In genomic region chr13:55962254-55962866, GRCm38 (mm10) we compare ENCODE assay signal across 9 mouse cellular contexts.
DNase-seq lines count a peak whose midpoint lies in the region; ATAC-seq and TF ChIP-seq lines count a peak whose summit lies in the region.
"Had no signal": no experiment of that assay in that cellular context is flagged by ENCODE, and none has a peak within 500 bp of the region (broad histone marks: within the 10 kb centered on the region; RNA-seq: fewer than 3 reads in every experiment).

No protein-coding gene starts in this region.

- intact Hi-C loops in left cerebral cortex, postnatal 14 days (cut with DNase I) = loop anchor here (2.0 kb wide), 1 partner anchor 136 kb away; no protein-coding TSS in a partner anchor

- peak; percentile 41; the same call in 1 of the 2 replicates for ATAC-seq in kidney, embryonic 14.5 days (ENCODE audit: low FRiP score, low TSS enrichment)
- no peak for ATAC-seq in hindbrain, embryonic 11.5 days (ENCODE audit: low FRiP score)
- no peak for ATAC-seq in stomach, postnatal 0 days (ENCODE audit: low FRiP score, low TSS enrichment)

- H3K4me3 ChIP-seq in kidney, embryonic 14.5 days (ENCODE audit: low read length) = peak overlapping the region; percentile 15; the same call in 1 of the 2 replicates
- no peak overlapping the region for H3K4me3 ChIP-seq in hindbrain, embryonic 11.5 days (ENCODE audit: low read depth, low read length)
- H3K4me3 ChIP-seq in midbrain, embryonic 10.5 days = peak overlapping the region; percentile 52
- peak overlapping the region; percentile 35 for H3K4me3 ChIP-seq in stomach, postnatal 0 days (ENCODE audit: low read depth, low read length)
- no peak overlapping the region for H3K4me3 ChIP-seq in lung, adult 2 months (replicated peaks; ENCODE audit: extremely low read depth, low read depth, low read length)

- 5% methylated on average over 18 of the region's 18 CpGs for WGBS in kidney, embryonic 14.5 days
- WGBS in hindbrain, embryonic 11.5 days = 21% methylated on average over 18 of the region's 18 CpGs
- WGBS in midbrain, embryonic 10.5 days = 15% methylated on average over 18 of the region's 18 CpGs
- 27% methylated on average over 18 of the region's 18 CpGs for WGBS in stomach, postnatal 0 days
- WGBS in lung, adult 2 months = 38% methylated on average over 18 of the region's 18 CpGs

- peaks cover 33% of the 10 kb centered on the region; the same call in 1 of the 2 replicates for H3K27me3 ChIP-seq in kidney, embryonic 14.5 days (ENCODE audit: control insufficient read depth, insufficient read depth, low read length)
- peaks cover 6% of the 10 kb centered on the region for H3K27me3 ChIP-seq in hindbrain, embryonic 11.5 days (ENCODE audit: control insufficient read depth, insufficient read depth, low read length)
- peaks cover 80% of the 10 kb centered on the region for H3K27me3 ChIP-seq in midbrain, embryonic 10.5 days (ENCODE audit: low read depth, poor library complexity, severe bottlenecking)
- no peaks in the 10 kb centered on the region for H3K27me3 ChIP-seq in stomach, postnatal 0 days (ENCODE audit: control insufficient read depth, insufficient read depth, low read length)

- H3K4me2 ChIP-seq in kidney, embryonic 14.5 days (replicated peaks; ENCODE audit: low read depth, low read length) = peak overlapping the region; percentile 45
- peak overlapping the region; percentile 35; the same call in 1 of the 2 replicates for H3K4me2 ChIP-seq in hindbrain, embryonic 11.5 days (replicated peaks; ENCODE audit: low read depth, low read length)
- peak overlapping the region; percentile 74 for H3K4me2 ChIP-seq in stomach, postnatal 0 days (replicated peaks; ENCODE audit: low read depth)

- no peak for TF ChIP-seq EP300 in stomach, postnatal 0 days (optimal IDR thresholded peaks at IDR 0.05)

- no peaks in the 10 kb centered on the region for H3K9me3 ChIP-seq in kidney, embryonic 14.5 days (ENCODE audit: control insufficient read depth, low read length)
- no peaks in the 10 kb centered on the region for H3K9me3 ChIP-seq in hindbrain, embryonic 11.5 days (ENCODE audit: control insufficient read depth, low read length)
- no peaks in the 10 kb centered on the region for H3K9me3 ChIP-seq in midbrain, embryonic 10.5 days (replicated peaks)
- no peaks in the 10 kb centered on the region for H3K9me3 ChIP-seq in stomach, postnatal 0 days (ENCODE audit: control insufficient read depth, low read length)

- H3K4me1 ChIP-seq in kidney, embryonic 14.5 days (ENCODE audit: control insufficient read depth, insufficient read depth, low read length) = 0 out of 2 replicates have a peak, but pooled peaks cover 5% of the 10 kb centered on the region
- H3K4me1 ChIP-seq in hindbrain, embryonic 11.5 days (replicated peaks; ENCODE audit: control insufficient read depth, insufficient read depth, low read length) = no peaks in the 10 kb centered on the region
- peaks cover 49% of the 10 kb centered on the region for H3K4me1 ChIP-seq in midbrain, embryonic 10.5 days
- 0 out of 2 replicates have a peak, but pooled peaks cover 2% of the 10 kb centered on the region for H3K4me1 ChIP-seq in stomach, postnatal 0 days (replicated peaks; ENCODE audit: control insufficient read depth, insufficient read depth)
- no peaks in the 10 kb centered on the region for H3K4me1 ChIP-seq in lung, adult 2 months (ENCODE audit: control insufficient read depth, insufficient read depth, low read length)

- DNase-seq in kidney, adult 8-10 months = no peak
- DNase-seq in hindbrain, embryonic 11.5 days (ENCODE audit: low spot score) = peak; percentile 52
- peak; percentile 50 for DNase-seq in midbrain, embryonic 10.5 days (ENCODE audit: low spot score)
- DNase-seq in stomach, postnatal 0 days (ENCODE audit: low spot score) = no peak
- no peak for DNase-seq in left cerebral cortex, postnatal 14 days (ENCODE audit: low spot score in 2 of 2)
- no peak for DNase-seq in layer of hippocampus, postnatal 25 days (ENCODE audit: extremely low spot score in 1 of 2, low spot score in 1 of 2)
- no peak for DNase-seq in lung, adult 2 months

- H3K27ac ChIP-seq in kidney, embryonic 14.5 days (ENCODE audit: low read depth, low read length) = no peak overlapping the region
- no peak overlapping the region for H3K27ac ChIP-seq in hindbrain, embryonic 11.5 days (ENCODE audit: low read depth, low read length)
- H3K27ac ChIP-seq in midbrain, embryonic 10.5 days (replicated peaks) = no peak overlapping the region
- H3K27ac ChIP-seq in stomach, postnatal 0 days (replicated peaks) = peak overlapping the region; percentile 88
- H3K27ac ChIP-seq: macrophage had no signal

- no peak for TF ChIP-seq POLR2A in lung, adult 2 months (IDR thresholded peaks at IDR 0.05; ENCODE audit: borderline replicate concordance, extremely low read depth, low read depth, low read length)

- no peaks in the 10 kb centered on the region for H3K36me3 ChIP-seq in kidney, embryonic 14.5 days (ENCODE audit: control insufficient read depth, insufficient read depth, low read length)
- H3K36me3 ChIP-seq in hindbrain, embryonic 11.5 days (ENCODE audit: control insufficient read depth, insufficient read depth, low read length) = no peaks in the 10 kb centered on the region
- H3K36me3 ChIP-seq in midbrain, embryonic 10.5 days = no peaks in the 10 kb centered on the region
- no peaks in the 10 kb centered on the region for H3K36me3 ChIP-seq in stomach, postnatal 0 days (ENCODE audit: control insufficient read depth, insufficient read depth, low read length)

- no peak overlapping the region for H3K9ac ChIP-seq in kidney, embryonic 14.5 days (ENCODE audit: low read depth, low read length)
- no peak overlapping the region for H3K9ac ChIP-seq in hindbrain, embryonic 11.5 days (ENCODE audit: low read depth, low read length)
- peak overlapping the region; percentile 70 for H3K9ac ChIP-seq in stomach, postnatal 0 days (ENCODE audit: low read length)

- TF ChIP-seq CTCF in stomach, postnatal 0 days (IDR thresholded peaks at IDR 0.05; ENCODE audit: low read depth) = no peak
- TF ChIP-seq CTCF in lung, adult 2 months (IDR thresholded peaks at IDR 0.05; ENCODE audit: insufficient read depth, low read length) = no peak

Comparison
In these comparisons a context has a peak if more than half of its experiments do, and no peak if none do; other contexts are left out.
1. H3K4me3 ChIP-seq: peak in kidney, embryonic 14.5 days (single experiment), midbrain, embryonic 10.5 days (single experiment) and stomach, postnatal 0 days (single experiment); none in hindbrain, embryonic 11.5 days (single experiment) and lung, adult 2 months (single experiment).
2. DNase-seq: peak in hindbrain, embryonic 11.5 days (single experiment) and midbrain, embryonic 10.5 days (single experiment); none in kidney, adult 8-10 months (0 of 2), stomach, postnatal 0 days (single experiment), left cerebral cortex, postnatal 14 days (0 of 2), layer of hippocampus, postnatal 25 days (0 of 2) and lung, adult 2 months (single experiment).
3. Peak in every context shown above with its lines, with median percentiles within 50 percentile points of each other: H3K4me2 ChIP-seq.